Mouse (Mus musculus) hindbrain, embryonic 10.5 days (tissue): Measurements from ENCODE around the gene A130010J15Rik. TPM values are rescaled to one million over a fixed set of nuclear protein-coding genes. Genes with fewer than 3 reads are reported as not detected.

Source experiments
- DNase-seq: peaks from one replicate; pipeline ENCODE4 v3.0.0-alpha.2; 2017; ENCODE audit warnings: low spot score
- H3K27ac ChIP-seq: fragments of 300-500 bp; sonication (generic); 2 replicates; pipeline ENCODE4 v1.5.1; 2016; ENCODE audit warnings: mild to moderate bottlenecking, moderate library complexity
- H3K27me3 ChIP-seq: fragments of 300-500 bp; sonication (generic); 2 replicates; pipeline ENCODE4 v1.6.1; 2016; ENCODE audit warnings: mild to moderate bottlenecking; ENCODE audit not compliant: poor library complexity, insufficient read depth, severe bottlenecking
- H3K36me3 ChIP-seq: fragments of 300-500 bp; sonication (generic); 2 replicates; pipeline ENCODE4 v1.6.1; 2016; ENCODE audit warnings: mild to moderate bottlenecking, moderate library complexity
- H3K4me1 ChIP-seq: fragments of 300-500 bp; sonication (generic); replicated peaks from 2 replicates; pipeline ENCODE4 v1.6.1; 2016; ENCODE audit warnings: mild to moderate bottlenecking
- H3K4me3 ChIP-seq: fragments of 300-500 bp; sonication (generic); 2 replicates; pipeline ENCODE4 v1.5.1; 2016; ENCODE audit warnings: mild to moderate bottlenecking, moderate library complexity
- H3K9me3 ChIP-seq: fragments of 300-500 bp; sonication (generic); 2 replicates; pipeline ENCODE4 v1.6.1; 2016; ENCODE audit warnings: mild to moderate bottlenecking, moderate library complexity
- WGBS: fragments of 180-500 bp; shearing (Covaris S2); methylation state at CpG from one replicate; pipeline ENCODE4 v1.1.7; 2016; 5-methylcytosine and 5-hydroxymethylcytosine counted together
- polyA plus RNA-seq: library from polyadenylated mRNA; unstranded; fragments of >200 nt; fragmentation: Nextera tagmentation; extraction: Ambion mirVana; gene quantifications from 2 replicates; pipeline ENCODE4 v1.2.1, GENCODE M21; 2016

A130010J15Rik gene
- polyA plus RNA-seq, 1 experiment from 2014 or later, result 13.8 TPM

- DNase-seq, result no peak
- H3K27ac ChIP-seq, result no peak overlapping the region
- no peak overlapping the region for H3K4me3 ChIP-seq
- WGBS, result 48% methylated on average over 1 of the region's 1 CpGs
- no peaks in the 10 kb centered on the region for H3K9me3 ChIP-seq
- peaks cover 18% of the 10 kb centered on the region for H3K27me3 ChIP-seq
- peaks cover 15% of the 10 kb centered on the region for H3K4me1 ChIP-seq
- no peaks in the 10 kb centered on the region for H3K36me3 ChIP-seq
These were observed 8.2 kb upstream of the A130010J15Rik start for GRCm38 (mm10) chr1:193159613-193160012.

- peaks cover 9% of the 10 kb centered on the region for H3K27me3 ChIP-seq
- peak; percentile 68 for DNase-seq
- H3K36me3 ChIP-seq, result no peaks in the 10 kb centered on the region
- 15% methylated on average over 18 of the region's 18 CpGs for WGBS
- no peaks in the 10 kb centered on the region for H3K9me3 ChIP-seq
- H3K4me3 ChIP-seq, result peak overlapping the region; percentile 42
- H3K27ac ChIP-seq, result peak overlapping the region; percentile 62
- peaks cover 15% of the 10 kb centered on the region for H3K4me1 ChIP-seq
These were observed 7.4 kb upstream of the A130010J15Rik start for GRCm38 (mm10) chr1:193160317-193161032.

- 88% methylated on average over 7 of the region's 7 CpGs for WGBS
- peaks cover 23% of the 10 kb centered on the region for H3K4me1 ChIP-seq
- H3K27me3 ChIP-seq, result no peaks in the 10 kb centered on the region
- DNase-seq, result no peak
- H3K36me3 ChIP-seq, result no peaks in the 10 kb centered on the region
- H3K9me3 ChIP-seq, result no peaks in the 10 kb centered on the region
- H3K27ac ChIP-seq, result no peak overlapping the region
- H3K4me3 ChIP-seq, result no peak overlapping the region
These were observed 1.4 kb downstream of the A130010J15Rik start for GRCm38 (mm10) chr1:193169228-193169627.

GRCm38 (mm10) chr1:193169856-193170255 is 2.0 kb downstream of the A130010J15Rik start:
- peaks cover 26% of the 10 kb centered on the region for H3K4me1 ChIP-seq
- no peak overlapping the region for H3K4me3 ChIP-seq
- no peaks in the 10 kb centered on the region for H3K27me3 ChIP-seq
- no peaks in the 10 kb centered on the region for H3K36me3 ChIP-seq
- no peak overlapping the region for H3K27ac ChIP-seq
- no peak for DNase-seq
- no peaks in the 10 kb centered on the region for H3K9me3 ChIP-seq
- WGBS, result 86% methylated on average over 2 of the region's 2 CpGs

GRCm38 (mm10) chr1:193172991-193173809 is 5.4 kb downstream of the A130010J15Rik start:
- peak overlapping the region; percentile 92 for H3K27ac ChIP-seq
- H3K4me1 ChIP-seq, result peaks cover 29% of the 10 kb centered on the region
- H3K36me3 ChIP-seq, result no peaks in the 10 kb centered on the region
- 2% methylated on average over 48 of the region's 48 CpGs for WGBS
- peak overlapping the region; percentile 87 for H3K4me3 ChIP-seq
- H3K9me3 ChIP-seq, result no peaks in the 10 kb centered on the region
- H3K27me3 ChIP-seq, result no peaks in the 10 kb centered on the region
- peak; percentile 98 for DNase-seq

- Histone ChIP-seq H3K36me3 (no peaks in the 10 kb centered on the region), H3K27ac (peak overlapping the region; percentile 92), H3K4me1 (peaks cover 30% of the 10 kb centered on the region), H3K27me3 (no peaks in the 10 kb centered on the region), H3K9me3 (no peaks in the 10 kb centered on the region), H3K4me3 (peak overlapping the region; percentile 87)
- 23% methylated on average over 9 of the region's 9 CpGs for WGBS
- DNase-seq, result no peak
These were observed 5.9 kb downstream of the A130010J15Rik start for GRCm38 (mm10) chr1:193173810-193174129.

GRCm38 (mm10) chr1:193174143-193174733 is 6.4 kb downstream of the A130010J15Rik start:
- Histone ChIP-seq H3K27me3 (no peaks in the 10 kb centered on the region), H3K9me3 (no peaks in the 10 kb centered on the region), H3K36me3 (no peaks in the 10 kb centered on the region), H3K27ac (peak overlapping the region; percentile 92), H3K4me3 (peak overlapping the region; percentile 87), H3K4me1 (peaks cover 30% of the 10 kb centered on the region)
- DNase-seq, result no peak
- WGBS, result 93% methylated on average over 13 of the region's 13 CpGs

- 85% methylated on average over 3 of the region's 3 CpGs for WGBS
These were observed 13.3 kb downstream of the A130010J15Rik start for GRCm38 (mm10) chr1:193181104-193181503.

GRCm38 (mm10) chr1:193188257-193188656 is 20.4 kb downstream of the A130010J15Rik start:
- WGBS, result 85% methylated on average over 6 of the region's 6 CpGs

More at GRCm38 (mm10) chr1:193181104-193181503, 13.3 kb downstream of the A130010J15Rik start:
- no peaks in the 10 kb centered on the region for H3K9me3 ChIP-seq
- H3K36me3 ChIP-seq, result no peaks in the 10 kb centered on the region
- H3K27me3 ChIP-seq, result no peaks in the 10 kb centered on the region
- H3K27ac ChIP-seq, result no peak overlapping the region
- H3K4me3 ChIP-seq, result no peak overlapping the region
- no peak for DNase-seq
- 0 out of 2 replicates have a peak, but pooled peaks cover 4% of the 10 kb centered on the region for H3K4me1 ChIP-seq

GRCm38 (mm10) chr1:193189151-193189621 is 21.3 kb downstream of the A130010J15Rik start:
- H3K4me1 ChIP-seq, result peaks cover 14% of the 10 kb centered on the region
- peak overlapping the region; percentile 25; the same call in 1 of the 2 replicates for H3K27ac ChIP-seq
- H3K9me3 ChIP-seq, result no peaks in the 10 kb centered on the region
- no peak overlapping the region for H3K4me3 ChIP-seq
- H3K36me3 ChIP-seq, result no peaks in the 10 kb centered on the region
- DNase-seq, result peak; percentile 23
- 48% methylated on average over 9 of the region's 9 CpGs for WGBS
- no peaks in the 10 kb centered on the region for H3K27me3 ChIP-seq

More at GRCm38 (mm10) chr1:193188257-193188656, 20.4 kb downstream of the A130010J15Rik start:
- Histone ChIP-seq H3K4me1 (peaks cover 14% of the 10 kb centered on the region), H3K36me3 (no peaks in the 10 kb centered on the region), H3K9me3 (no peaks in the 10 kb centered on the region), H3K4me3 (no peak overlapping the region), H3K27me3 (no peaks in the 10 kb centered on the region), H3K27ac (no peak overlapping the region)
- DNase-seq, result no peak

GRCm38 (mm10) chr1:193189771-193190170 is 21.9 kb downstream of the A130010J15Rik start:
- H3K4me1 ChIP-seq, result peaks cover 14% of the 10 kb centered on the region
- H3K36me3 ChIP-seq, result no peaks in the 10 kb centered on the region
- peak overlapping the region; percentile 25; the same call in 1 of the 2 replicates for H3K27ac ChIP-seq
- no peak for DNase-seq
- no peaks in the 10 kb centered on the region for H3K9me3 ChIP-seq
- H3K27me3 ChIP-seq, result no peaks in the 10 kb centered on the region
- WGBS, result 55% methylated on average over 3 of the region's 3 CpGs
- no peak overlapping the region for H3K4me3 ChIP-seq

GRCm38 (mm10) chr1:193191675-193192283 is 23.9 kb downstream of the A130010J15Rik start:
- no peaks in the 10 kb centered on the region for H3K9me3 ChIP-seq
- H3K36me3 ChIP-seq, result no peaks in the 10 kb centered on the region
- WGBS, result 87% methylated on average over 7 of the region's 7 CpGs
- peaks cover 14% of the 10 kb centered on the region for H3K4me1 ChIP-seq
- H3K4me3 ChIP-seq, result no peak overlapping the region
- DNase-seq, result no peak
- no peak overlapping the region for H3K27ac ChIP-seq
- no peaks in the 10 kb centered on the region for H3K27me3 ChIP-seq
